Mouse (Mus musculus) G1E (cell line): ENCODE results near the gene Ankmy2.

Experiments used
- CTCF ChIP-seq: IDR thresholded peaks from 2 replicates; pipeline ENCODE4 v1.5.1; 2012; ENCODE audit warnings: low read depth, low read length, inconsistent platforms, mixed read lengths
- GATA1 ChIP-seq: IDR thresholded peaks from 2 replicates; pipeline ENCODE4 v1.6.1; 2012; ENCODE audit warnings: borderline replicate concordance, low read length, inconsistent platforms, mixed read lengths

- TF ChIP-seq CTCF (no peak), GATA1 (no peak)
Observed at GRCm38 (mm10) chr12:36210096-36210495, 53.2 kb downstream of the Ankmy2 start.
